Mouse (Mus musculus): ENCODE results near the gene Endog. TPM values are rescaled to one million over a fixed set of nuclear protein-coding genes. Genes with fewer than 3 reads are reported as not detected.
A peak's percentile ranks its signal among the peaks of the same experiment; 100 is the strongest.
"Not testable (repeated sequence)": the region's sequence is repeated elsewhere in the genome, so short reads cannot be mapped to it uniquely, and the experiment has no call there.

The Endog gene
- total RNA-seq, 4 experiments from 2014 or later = 50.3 to 59.4 (median 56.9) TPM

GRCm38 (mm10) chr2:30166677-30167076 lies 4.6 kb upstream of the Endog start:
- no peak for DNase-seq (ENCODE audit: low spot score in 2 of 2)

- DNase-seq (ENCODE audit: low spot score in 2 of 2) = no peak
These were observed 697 bp downstream of the Endog start for GRCm38 (mm10) chr2:30171997-30172382.

GRCm38 (mm10) chr2:30173541-30174240 lies 2.4 kb downstream of the Endog start:
- DNase-seq (ENCODE audit: low spot score in 2 of 2) = no peak

- DNase-seq (ENCODE audit: low spot score in 2 of 2) = no peak
These were observed 4.6 kb downstream of the Endog start for GRCm38 (mm10) chr2:30175897-30176296.

- no peak for DNase-seq (ENCODE audit: low spot score in 2 of 2)
These were observed 5.3 kb downstream of the Endog start for GRCm38 (mm10) chr2:30176561-30176960.

- peak; percentile 91 to 93 for DNase-seq (ENCODE audit: low spot score in 2 of 2)
These were observed 6.7 kb downstream of the Endog start, which contains the start of gene Spout1 for GRCm38 (mm10) chr2:30177700-30178675. Gene Spout1 (minus strand): TSS chr2:30178459.

- DNase-seq (ENCODE audit: low spot score in 2 of 2) = not testable (repeated sequence)
These were observed 7.4 kb downstream of the Endog start for GRCm38 (mm10) chr2:30178711-30179110.

GRCm38 (mm10) chr2:30182424-30182823 lies 11.1 kb downstream of the Endog start:
- no peak for DNase-seq (ENCODE audit: low spot score in 2 of 2)

GRCm38 (mm10) chr2:30183721-30184120 lies 12.4 kb downstream of the Endog start:
- DNase-seq (ENCODE audit: low spot score in 2 of 2) = no peak

- DNase-seq (ENCODE audit: low spot score in 2 of 2) = no peak
These were observed 14.0 kb downstream of the Endog start for GRCm38 (mm10) chr2:30185276-30185675.

GRCm38 (mm10) chr2:30185681-30186080 lies 14.4 kb downstream of the Endog start:
- no peak for DNase-seq (ENCODE audit: low spot score in 2 of 2)

- DNase-seq (ENCODE audit: low spot score in 2 of 2) = no peak
These were observed 20.7 kb downstream of the Endog start for GRCm38 (mm10) chr2:30191790-30192580.

- DNase-seq (ENCODE audit: low spot score in 2 of 2) = no peak
These were observed 23.4 kb downstream of the Endog start for GRCm38 (mm10) chr2:30194656-30195055.

GRCm38 (mm10) chr2:30198021-30198420 lies 26.7 kb downstream of the Endog start:
- no peak for DNase-seq (ENCODE audit: low spot score in 2 of 2)

- no peak for DNase-seq (ENCODE audit: low spot score in 2 of 2)
These were observed 28.7 kb downstream of the Endog start for GRCm38 (mm10) chr2:30199984-30200383.

- no peak for DNase-seq (ENCODE audit: low spot score in 2 of 2)
These were observed 29.2 kb downstream of the Endog start for GRCm38 (mm10) chr2:30200388-30200925.

GRCm38 (mm10) chr2:30203439-30203838 lies 32.1 kb downstream of the Endog start:
- DNase-seq (ENCODE audit: low spot score in 2 of 2) = no peak

- no peak for DNase-seq (ENCODE audit: low spot score in 2 of 2)
These were observed 33.9 kb downstream of the Endog start for GRCm38 (mm10) chr2:30205255-30205628.

- peak; percentile 92 for DNase-seq (ENCODE audit: low spot score in 2 of 2)
These were observed 34.5 kb downstream of the Endog start, which contains the start of gene Kyat1 for GRCm38 (mm10) chr2:30205629-30206357. Gene Kyat1 (minus strand): TSS chr2:30205847.

GRCm38 (mm10) chr2:30207401-30207800 lies 36.1 kb downstream of the Endog start:
- no peak for DNase-seq (ENCODE audit: low spot score in 2 of 2)
